Mouse (Mus musculus): ENCODE data around the gene Lurap1. TPM values are rescaled to one million over a fixed set of nuclear protein-coding genes. Genes with fewer than 3 reads are reported as not detected.

Lurap1 gene
- 1.6 and 2.7 TPM in 2 replicates for polyA plus RNA-seq (2012; rRNA removed)

GRCm38 (mm10) chr4:116151238-116151637 is at the start of gene Lurap1:
Gene Lurap1, minus strand, starts transcription at chr4:116151338.

DNA sequence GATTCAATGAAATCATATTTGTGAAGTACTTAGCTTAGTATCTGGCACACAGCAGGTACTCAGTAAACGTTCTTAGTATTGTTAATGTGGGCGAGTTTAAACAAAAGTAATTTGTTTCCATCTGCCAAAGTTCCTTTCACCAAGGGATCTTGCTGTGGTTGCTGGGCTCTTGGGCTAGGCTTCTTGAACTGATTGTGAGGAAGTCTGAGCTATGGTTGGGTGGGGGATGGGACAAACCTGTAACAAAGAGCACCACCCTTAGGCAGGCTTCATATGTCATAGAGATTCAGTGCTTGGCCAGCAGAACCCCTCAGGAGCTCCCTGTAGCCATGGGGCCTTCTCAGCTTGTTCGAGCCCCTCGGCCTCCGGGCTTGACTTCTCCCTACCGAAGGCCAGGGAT is 21.9 kb upstream of the Lurap1 start, which contains the start of the genes 1700042G07Rik and Gm49337:
Gene 1700042G07Rik (plus strand): TSS at position 301 of the 400 bp plus-strand sequence.
Gene Gm49337 (plus strand): TSS at position 313 of the 400 bp plus-strand sequence.

GRCm38 (mm10) chr4:116167404-116167803 is 16.3 kb upstream of the Lurap1 start, which contains the start of gene Tspan1:
Gene Tspan1, minus strand, starts transcription at chr4:116167601.

GRCm38 (mm10) chr4:116123602-116124519 is 27.3 kb downstream of the Lurap1 start, which contains the start of the genes Rad54l and Pomgnt1:
Gene Rad54l, minus strand, starts transcription at chr4:116123690.
Gene Pomgnt1, plus strand, starts transcription at chr4:116123840.

Other genes with a start within 250 kb of the Lurap1 start
- 1.2 and 1.4 TPM in 2 replicates for gene Dmbx1, start 211.4 kb downstream of the Lurap1 start, polyA plus RNA-seq (2012; rRNA removed)
- 10.2 and 10.4 TPM in 2 replicates for gene Faah, start 133.4 kb downstream of the Lurap1 start, polyA plus RNA-seq (2012; rRNA removed)
- 2.1 and 2.2 TPM in 2 replicates for gene Nsun4, start 97.5 kb downstream of the Lurap1 start, polyA plus RNA-seq (2012; rRNA removed)
- gene Uqcrh, start 76.3 kb downstream of the Lurap1 start, polyA plus RNA-seq (2012; rRNA removed): 31.4 and 43.3 TPM in 2 replicates
- 45.8 and 46.0 TPM in 2 replicates for gene Lrrc41, start 76.1 kb downstream of the Lurap1 start, polyA plus RNA-seq (2012; rRNA removed)
- 0.35 and 0.61 TPM in 2 replicates for gene Rad54l, start 27.6 kb downstream of the Lurap1 start, polyA plus RNA-seq (2012; rRNA removed)
- 13.1 and 13.5 TPM in 2 replicates for gene Pomgnt1, start 27.5 kb downstream of the Lurap1 start, polyA plus RNA-seq (2012; rRNA removed)
- 41.8 and 44.2 TPM in 2 replicates for gene Tspan1, start 16.3 kb upstream of the Lurap1 start, polyA plus RNA-seq (2012; rRNA removed)
- not detected in 2 replicates for gene 1700042G07Rik, start 22.0 kb upstream of the Lurap1 start, polyA plus RNA-seq (2012; rRNA removed)
- gene Gm49337, start 22.0 kb upstream of the Lurap1 start, polyA plus RNA-seq (2012; rRNA removed): not detected in 2 replicates
- 4.1 and 5.5 TPM in 2 replicates for gene Pik3r3, start 70.3 kb upstream of the Lurap1 start, polyA plus RNA-seq (2012; rRNA removed)